Mouse (Mus musculus) heart, adult 18-20 months (tissue): Measurements from ENCODE around the gene Homer1. TPM values are rescaled to one million over a fixed set of nuclear protein-coding genes. Genes with fewer than 3 reads are reported as not detected.

Source experiments
- DNase-seq, 2 experiments: peaks; one replicate each; pipeline ENCODE4 v3.0.0; 2021 to 2022; ENCODE audit warnings: mixed read lengths in 1 of 2
- long read RNA-seq, 2 experiments: library from polyadenylated mRNA; stranded (forward); transcript quantifications; one replicate each; pipeline ENCODE4 v2.0.0; 2021
- total RNA-seq, 2 experiments: library from RNA; stranded (reverse); gene quantifications; 2 replicates each; pipeline ENCODE4 v1.2.3; 2021

Homer1 gene
- 10 to 100 TPM; 58.9 to 60.1 TPM for total RNA-seq
- long read RNA-seq, experiment 1, full-length matches to known transcripts, result 34 of 42 reads
- long read RNA-seq, experiment 1, partial matches to known transcripts, result 0 of 42 reads
- long read RNA-seq, experiment 1, other reads (novel, unspliced or antisense), result 8 of 42 reads
- long read RNA-seq, experiment 2, full-length matches to known transcripts, result 18 of 21 reads
- long read RNA-seq, experiment 2, partial matches to known transcripts, result 0 of 21 reads
- long read RNA-seq, experiment 2, other reads (novel, unspliced or antisense), result 3 of 21 reads

DNA sequence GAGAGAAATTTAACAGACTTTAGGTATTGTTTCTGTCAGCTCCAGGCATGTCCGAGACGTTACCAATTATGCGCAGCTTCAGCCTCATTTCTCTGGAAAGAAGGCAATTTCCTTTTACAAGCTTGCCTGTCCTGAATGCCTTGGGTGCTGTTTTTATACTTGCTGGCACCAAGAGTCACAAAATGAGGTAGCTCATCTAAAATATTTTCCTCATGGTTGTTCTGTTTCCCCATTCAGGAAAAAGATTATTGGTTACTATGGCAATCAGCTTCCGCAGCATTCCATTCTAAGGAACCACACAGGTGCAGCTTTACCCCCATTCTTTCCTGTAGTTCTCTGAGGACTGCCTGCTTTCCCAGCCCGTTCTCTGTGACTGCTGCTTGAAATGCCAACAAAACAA lies at the start of gene Homer1:
Gene Homer1, plus strand, starts transcription at position 320 of the 400 bp plus-strand sequence.
- DNase-seq, result no peak

DNA sequence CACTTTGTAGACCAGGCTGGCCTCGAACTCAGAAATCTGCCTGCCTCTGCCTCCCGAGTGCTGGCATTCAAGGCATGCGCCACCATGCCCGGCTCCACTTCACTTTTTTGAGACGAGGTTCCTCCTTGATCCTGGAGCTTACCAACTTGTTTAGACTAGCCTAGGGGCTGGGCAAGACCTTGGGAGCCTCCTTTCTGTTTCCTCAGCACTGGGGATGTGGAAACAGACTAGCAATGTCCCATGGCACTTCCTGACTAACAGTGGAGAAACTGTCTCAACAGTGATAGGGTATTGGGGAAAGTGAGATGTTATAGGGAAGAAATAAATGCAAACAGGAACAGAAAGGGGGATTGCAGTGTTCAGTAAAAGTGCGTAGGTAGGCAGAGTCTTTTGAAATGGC lies 47.7 kb upstream of the Homer1 start:
- DNase-seq, result no peak

DNA sequence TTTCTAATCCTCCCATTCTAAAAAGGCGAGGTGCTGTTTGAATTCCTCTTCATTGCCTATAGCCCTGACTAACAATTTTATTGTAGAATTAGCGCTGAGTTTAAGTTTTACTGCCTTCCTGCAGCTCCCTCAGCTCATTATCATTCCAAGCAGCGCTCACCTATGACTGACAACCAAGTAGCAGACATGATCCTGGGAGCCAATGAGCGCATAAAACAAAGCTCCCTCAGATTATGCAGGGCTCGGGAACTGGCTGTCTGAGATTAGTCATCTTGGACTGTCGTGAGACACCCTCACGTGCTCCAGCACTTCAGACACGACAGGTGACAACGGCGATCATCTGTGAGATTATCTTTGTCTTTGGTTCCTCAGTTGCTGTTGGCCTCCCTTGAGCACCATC lies 47.3 kb upstream of the Homer1 start:
- DNase-seq, result no peak

DNA sequence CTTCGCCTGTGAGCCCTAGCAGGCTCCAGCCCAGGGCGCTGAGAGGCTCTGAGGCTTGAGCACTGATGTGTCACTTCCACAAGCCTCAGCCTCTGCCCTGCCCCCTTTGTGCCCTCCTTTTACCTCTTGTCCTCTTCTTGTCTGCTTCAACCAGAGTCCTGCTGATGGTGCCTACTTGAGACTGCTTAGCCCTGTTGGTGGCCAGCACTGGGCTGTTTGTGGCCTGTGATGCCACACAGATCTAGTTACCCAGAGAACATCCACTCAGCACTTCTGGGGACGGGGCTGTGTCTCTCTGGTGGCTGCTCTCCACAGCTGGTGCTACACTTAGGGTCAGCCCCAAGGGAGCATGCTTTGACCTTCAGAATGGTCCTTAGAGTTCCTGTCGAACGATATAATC lies 46.5 kb upstream of the Homer1 start:
- DNase-seq, result no peak

DNA sequence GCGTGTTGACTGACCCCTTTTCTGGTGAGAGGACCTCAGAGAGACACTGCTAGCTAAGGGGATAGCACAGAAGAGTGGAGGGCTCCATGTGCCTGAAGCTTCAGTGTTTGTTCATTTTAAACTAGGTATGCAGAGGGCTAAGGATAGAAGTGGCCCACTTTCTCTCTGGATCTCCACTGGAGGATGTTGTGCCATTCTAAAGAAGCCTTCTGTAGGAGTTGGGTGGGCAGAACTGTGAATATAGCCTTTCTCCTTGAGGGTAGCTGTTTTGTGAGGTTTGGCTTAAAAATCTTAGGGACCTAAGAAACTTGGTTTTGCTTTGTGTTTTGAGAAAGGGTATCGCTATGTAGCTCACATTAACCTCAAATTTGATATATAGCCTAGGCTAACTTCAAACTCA lies 32.3 kb upstream of the Homer1 start:
- no peak for DNase-seq

DNA sequence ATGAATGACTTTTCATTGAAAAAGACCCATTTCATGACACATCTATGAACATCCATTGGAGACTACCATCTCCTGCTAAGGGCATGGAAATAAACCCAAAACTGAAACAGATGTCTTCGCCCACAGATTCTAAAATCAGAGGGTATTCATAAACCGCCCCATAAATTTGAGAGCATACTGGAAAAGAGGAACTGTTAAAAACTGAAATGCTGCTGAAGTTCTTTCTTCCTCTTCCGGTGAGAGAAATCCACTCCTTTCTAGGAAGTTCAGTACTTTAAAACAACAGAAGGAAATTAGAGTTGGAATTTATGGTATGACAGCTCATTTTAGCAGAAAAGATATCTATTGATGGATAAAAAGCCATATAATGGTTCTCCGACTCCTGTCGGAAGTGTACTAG lies 1.1 kb downstream of the Homer1 start:
- no peak for DNase-seq

DNA sequence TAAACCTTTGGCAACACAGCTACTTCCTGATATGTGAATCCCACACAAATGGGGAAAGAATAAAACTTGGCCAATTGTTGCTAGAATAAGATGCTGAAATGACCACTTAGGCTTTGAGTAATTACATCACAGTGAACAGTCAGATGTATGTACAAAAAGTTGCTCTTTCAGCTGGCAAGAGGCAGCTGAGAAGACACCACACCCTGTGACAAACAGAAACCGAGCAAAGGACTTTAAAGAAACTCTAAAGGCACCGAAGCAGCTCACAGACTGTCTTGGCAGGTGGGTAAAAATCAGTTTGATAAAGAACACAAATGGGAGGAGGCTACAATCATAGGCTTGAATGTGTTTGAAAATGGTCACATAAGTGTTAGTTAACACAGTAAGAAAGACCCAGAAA lies 1.6 kb downstream of the Homer1 start:
- no peak for DNase-seq

DNA sequence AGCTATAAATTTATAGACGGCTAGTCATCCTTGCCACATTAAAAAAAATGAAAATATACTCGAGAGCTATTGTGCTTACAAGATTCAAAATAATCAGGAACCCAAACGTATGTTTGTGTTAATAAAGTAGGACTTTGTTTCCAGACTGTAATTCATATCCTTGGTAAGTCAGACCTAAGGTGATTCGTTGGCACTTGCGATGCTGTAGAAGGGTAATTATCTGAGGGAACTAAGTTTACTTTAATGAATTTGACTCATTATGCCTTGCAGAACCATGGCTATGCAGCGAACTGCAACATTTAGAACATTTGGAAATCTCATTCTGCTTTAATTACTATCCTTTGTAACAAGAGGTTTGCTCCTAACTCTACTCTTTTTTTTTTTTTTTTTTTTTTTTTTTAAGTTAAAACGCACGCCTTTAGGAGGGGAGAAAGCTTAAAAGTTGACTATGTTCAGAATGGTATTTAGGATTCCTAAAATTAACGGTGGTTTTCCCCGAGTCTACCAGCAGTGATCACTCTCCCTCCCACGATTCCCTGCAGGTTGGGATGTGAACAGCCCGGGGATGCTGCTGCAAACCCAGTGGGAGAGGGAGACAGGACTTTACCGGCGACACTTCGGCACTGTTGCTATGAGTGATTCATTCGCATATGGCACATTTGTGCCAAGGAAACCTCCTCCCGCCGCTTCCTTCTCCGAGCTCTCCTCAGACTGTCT lies 3.6 kb downstream of the Homer1 start:
- DNase-seq, result no peak

DNA sequence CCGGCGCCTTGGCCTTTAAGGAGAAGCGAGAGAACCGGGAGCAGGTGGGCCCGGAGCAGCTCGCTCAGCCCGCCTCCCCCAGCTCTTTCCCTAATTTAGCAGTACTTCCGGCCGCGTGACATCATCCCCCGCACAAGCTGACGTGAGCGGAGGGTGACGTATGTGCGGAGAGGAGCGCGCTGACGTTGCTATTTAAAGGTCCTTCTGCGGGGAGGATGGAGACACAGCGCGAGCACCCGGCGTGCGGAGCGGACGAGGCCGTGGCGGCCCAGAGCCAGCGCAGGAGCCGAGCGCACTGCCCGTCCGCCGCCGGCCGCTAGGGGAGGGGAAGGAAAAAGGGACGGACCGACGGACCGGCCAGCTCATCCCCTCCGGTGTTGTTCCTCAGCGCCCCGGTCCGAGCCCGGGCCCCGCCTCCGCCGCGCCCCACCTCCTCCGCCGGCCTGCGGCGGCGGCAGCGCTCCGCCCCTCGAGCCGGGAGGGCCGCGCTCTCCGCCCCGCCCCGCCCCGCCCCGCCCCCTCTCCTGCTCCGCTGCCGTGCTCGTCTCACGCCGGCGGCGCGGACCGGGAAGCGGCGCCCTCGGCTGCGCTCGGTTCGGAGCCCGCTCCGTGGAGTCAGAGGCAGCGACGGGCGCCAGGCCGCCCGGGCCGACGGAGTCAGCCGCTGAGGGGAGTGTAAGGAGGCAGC lies 4.3 kb downstream of the Homer1 start:
- peak; percentile 97 to 98 for DNase-seq

DNA sequence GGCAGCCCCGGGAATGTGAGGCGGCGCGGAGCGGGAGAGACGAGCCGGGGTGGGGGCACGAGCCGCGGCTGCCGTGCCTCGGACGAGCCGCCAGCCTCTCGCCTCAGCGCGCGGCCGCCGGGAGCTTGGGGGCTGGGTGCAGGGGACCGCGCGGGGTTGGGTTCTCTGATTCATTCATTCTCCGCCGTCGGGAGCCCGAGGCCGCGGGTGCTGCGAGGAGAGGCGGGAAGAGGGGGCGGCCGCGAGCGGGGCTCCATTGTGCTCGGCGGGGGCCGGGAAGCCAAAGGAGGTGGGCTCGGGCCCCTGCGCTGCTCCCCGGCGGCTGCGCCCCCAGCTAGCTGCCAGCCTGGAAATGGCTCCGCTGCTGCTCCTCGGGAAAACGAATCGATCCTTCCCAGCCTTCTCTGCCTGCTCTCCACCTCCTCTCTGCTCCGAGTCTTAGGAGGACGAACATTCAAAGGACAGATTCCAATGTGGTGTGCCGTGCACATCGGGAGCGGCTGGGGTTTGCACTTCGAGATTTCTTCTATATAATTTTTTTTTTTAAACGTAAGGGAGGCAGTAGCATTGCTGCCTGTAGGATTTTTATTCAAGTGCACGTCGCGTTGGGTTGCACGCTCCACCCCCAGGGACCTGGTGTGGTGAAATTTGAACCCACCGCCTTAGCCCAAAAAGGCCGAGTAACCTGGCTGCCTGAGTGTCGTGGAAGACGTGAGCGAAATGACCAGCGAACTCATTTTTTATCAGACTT lies 5.0 kb downstream of the Homer1 start:
- DNase-seq, result peak; percentile 32 to 58

DNA sequence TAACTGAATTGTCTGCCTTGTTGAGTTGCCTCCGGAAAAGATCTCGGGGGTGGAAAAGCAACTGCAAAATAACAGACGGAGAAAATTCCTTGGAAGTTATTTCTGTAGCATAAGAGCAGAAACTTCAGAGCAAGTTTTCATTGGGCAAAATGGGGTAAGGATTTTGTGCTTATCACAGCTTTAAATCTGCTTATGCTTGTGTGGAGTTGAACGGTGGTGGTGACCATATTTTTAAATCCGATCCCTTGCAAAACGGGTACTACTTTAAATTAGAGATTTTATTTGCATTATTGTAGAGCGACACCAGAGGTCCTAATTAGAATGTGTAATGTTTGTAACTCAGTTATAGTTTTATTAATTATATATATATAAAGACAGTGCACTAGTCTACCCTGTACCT lies 5.7 kb downstream of the Homer1 start:
- no peak for DNase-seq

DNA sequence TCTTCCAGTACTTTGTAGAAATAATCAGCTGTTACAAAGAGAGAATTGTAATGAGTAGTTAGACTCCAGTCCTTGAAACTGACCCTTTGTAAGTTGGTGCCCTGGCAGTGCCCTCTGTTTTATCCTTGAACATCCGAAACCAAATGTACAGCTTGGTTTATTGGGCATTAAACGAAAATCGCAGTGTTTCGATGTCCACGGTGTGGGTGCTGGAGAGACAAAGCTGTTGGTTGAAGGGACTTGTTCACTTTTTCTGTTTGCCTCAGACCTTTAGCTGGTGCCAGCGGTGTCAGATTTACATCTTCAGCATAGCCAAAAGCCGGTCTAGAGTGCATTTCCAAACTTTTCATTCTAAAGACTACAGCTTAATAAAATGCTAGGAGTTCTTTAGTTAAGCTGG lies 6.2 kb downstream of the Homer1 start:
- peak in 1 of 2 experiments; percentile 50 for DNase-seq

DNA sequence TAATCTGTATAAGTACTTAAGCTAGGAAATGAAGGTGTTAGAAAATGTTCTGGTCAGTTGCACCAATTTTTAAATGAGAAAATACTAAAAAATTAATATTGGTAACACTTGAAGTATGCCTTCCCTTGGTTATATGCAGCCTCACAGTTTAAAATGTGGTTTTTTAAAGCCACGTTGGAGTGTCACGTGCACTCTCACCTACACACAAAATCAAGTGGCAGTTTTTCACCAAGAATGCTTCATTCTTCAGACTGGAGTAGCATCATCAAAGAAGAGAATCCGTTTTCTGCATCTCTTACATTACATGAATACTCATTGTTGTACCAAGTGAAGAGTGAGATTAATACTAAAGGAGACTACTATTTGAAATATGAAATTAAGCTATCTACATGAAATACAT lies 7.1 kb downstream of the Homer1 start:
- DNase-seq, result no peak

DNA sequence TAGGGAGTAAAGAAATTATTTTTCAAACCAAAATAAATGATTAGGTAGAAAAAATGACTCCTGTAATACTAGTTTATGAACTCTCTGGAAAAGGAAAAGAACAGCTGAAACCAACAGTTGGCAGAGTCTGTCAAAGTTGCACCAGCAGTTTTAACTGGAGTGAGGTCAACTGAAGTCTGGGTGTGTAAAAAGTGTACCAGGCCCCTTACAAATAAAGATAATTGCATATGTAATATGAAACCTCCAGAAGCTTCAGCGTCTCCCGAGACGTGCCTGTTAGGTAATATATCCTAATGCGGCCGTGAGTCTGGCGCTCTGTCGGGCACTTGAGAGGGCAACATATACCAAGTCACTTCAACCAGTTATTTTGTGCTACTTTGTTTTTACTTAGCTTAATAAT lies 8.3 kb downstream of the Homer1 start:
- peak in 1 of 2 experiments; percentile 30 for DNase-seq

DNA sequence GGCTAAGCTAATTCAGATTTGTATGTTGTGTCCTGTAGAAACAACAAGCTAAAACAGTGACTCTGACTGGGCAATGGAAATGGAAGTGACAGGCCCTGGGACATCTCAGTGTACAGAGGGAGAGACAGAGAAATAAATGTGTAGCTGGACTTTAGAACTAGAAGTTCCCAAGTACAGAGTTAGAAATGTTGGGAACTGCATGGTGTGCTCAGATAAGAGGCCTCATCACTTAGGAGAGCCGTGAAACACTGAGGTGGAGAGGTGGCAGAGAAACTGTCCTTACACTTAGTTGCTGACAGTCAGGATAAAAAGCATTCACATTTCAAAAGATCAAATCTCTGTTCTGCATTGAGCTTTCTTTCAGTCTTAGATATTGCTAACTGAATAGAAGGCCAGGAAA lies 9.9 kb downstream of the Homer1 start:
- DNase-seq, result peak; percentile 27 to 34

DNA sequence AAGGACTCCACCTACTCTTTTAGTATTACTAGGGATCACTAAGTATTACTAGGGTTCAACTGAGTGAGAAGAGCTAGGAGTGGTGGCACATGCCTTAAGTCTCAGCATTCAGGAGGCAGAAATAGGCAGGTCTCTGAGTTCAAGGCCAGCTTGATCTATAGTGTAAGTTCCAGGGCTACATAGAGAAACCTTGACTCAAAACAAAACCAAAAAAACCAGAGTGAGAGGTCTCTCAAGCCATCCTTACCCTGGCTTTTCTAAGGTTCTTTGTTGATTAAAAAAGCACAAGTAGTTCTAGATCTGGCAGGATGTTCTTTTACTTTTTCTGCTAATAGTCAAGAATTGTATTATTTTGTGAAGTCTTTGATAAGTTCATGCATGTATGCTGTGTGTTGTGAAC lies 13.1 kb downstream of the Homer1 start:
- DNase-seq, result no peak

DNA sequence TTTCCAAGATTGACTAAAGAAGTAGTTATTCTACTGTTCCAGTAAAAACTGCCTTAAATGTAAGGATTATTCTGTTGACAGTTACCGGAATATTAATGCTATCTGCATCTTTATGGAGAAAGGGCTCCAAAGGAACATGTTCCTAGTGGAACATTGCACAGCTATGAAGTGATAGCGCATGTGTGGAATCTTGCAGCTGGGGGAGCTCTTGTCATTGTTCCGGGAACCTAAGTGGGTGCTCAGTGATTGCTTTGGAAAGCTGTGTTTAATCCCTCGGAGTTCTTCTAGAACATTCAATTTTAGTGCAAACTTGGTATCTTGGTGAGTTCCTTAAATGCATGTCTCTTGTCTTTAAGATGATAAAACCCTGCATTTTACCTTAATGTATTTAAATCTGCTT lies 14.9 kb downstream of the Homer1 start:
- DNase-seq, result peak; percentile 27 to 40

DNA sequence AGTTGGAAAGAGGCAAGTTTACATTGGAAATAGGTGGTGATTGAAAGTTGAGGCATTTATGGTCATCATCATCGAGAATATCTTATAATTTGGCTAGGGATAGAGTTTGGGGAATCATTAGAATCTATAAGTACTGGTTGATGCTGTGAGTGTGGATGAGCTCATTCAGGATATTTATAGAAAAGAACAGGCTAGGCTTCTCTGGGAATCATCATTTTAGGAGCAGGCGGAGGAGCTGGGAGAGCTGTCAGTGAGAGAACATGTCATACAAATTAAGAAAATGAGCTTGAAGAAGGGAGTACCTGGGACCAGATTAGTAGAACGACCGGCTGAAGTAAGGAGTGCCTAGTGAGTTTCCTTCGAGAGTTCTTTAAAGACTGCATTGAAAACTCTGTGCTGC lies 20.7 kb downstream of the Homer1 start:
- DNase-seq, result no peak

DNA sequence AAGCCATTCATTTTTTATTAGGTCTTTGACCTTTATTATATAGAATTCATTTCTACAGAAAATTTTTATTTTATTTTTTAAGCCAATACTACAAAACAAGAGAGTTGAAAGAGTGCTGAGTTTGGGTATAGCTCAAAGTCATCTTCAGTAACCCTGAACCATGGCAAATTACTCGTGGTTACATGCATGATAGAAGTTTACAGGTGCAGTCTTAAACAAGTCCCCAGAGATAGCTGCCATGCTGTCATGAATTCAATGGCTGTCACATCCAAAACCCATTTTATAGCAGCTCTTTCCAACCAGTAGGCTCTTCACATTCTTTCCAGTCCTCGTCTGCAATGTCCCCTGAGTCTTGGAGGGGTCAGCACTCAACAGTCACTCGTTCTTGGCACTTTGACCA lies 26.9 kb downstream of the Homer1 start:
- no peak for DNase-seq

DNA sequence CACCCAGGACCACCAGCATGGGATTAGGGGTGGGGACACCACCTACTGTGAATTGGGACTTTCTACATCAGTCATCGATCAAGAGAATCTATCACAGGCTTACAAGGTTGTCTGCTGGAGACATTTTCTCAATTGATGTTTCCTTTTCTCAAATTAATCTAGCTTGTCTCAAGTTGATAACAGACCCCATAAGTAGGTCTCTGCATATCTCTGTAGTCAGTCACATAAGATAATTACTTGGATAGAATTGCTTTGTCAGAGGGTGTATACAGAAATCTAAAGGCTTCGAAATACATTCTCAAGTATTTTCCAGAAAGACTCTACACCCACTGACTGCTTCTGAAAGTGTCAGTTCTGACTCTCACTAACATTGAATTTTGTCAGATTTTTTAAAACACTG lies 32.3 kb downstream of the Homer1 start:
- DNase-seq, result no peak

DNA sequence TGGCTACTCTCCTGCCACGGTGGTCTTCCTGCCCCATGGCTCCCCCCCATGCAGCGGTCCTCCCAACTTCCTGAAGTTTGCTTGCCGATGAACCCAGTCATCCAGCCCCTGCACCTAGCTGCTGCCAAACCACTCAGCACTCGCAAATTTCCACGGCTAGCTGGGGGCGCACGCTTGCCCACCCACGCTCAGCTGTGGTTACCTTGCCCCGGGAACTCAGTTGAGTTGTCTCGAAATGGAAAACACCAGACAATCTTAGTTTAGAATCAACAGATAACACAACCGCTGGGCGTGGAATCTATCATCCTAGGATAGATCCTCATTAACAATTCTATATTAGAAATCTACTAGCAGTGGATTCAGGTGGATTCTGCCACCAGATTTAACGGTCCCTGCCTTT lies 33.1 kb downstream of the Homer1 start:
- no peak for DNase-seq

DNA sequence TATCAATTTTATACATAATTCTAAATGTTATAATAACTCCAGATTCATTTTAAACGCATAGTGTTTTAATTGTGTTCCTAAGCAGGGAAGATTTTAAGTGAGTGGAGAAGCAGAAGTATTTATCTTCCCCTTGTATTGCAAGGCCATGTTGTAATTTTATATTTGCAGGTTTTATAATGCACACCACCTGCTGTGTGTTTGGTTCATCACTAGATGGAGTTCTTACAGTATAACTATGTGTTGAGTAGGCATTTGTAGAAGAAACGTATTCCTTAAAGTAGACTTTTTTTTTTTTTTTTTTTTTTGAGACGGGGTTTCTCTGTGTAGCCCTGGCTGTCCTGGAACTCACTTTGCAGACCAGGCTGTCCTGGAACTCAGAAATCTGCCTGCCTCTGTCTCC lies 35.9 kb downstream of the Homer1 start:
- no peak for DNase-seq

DNA sequence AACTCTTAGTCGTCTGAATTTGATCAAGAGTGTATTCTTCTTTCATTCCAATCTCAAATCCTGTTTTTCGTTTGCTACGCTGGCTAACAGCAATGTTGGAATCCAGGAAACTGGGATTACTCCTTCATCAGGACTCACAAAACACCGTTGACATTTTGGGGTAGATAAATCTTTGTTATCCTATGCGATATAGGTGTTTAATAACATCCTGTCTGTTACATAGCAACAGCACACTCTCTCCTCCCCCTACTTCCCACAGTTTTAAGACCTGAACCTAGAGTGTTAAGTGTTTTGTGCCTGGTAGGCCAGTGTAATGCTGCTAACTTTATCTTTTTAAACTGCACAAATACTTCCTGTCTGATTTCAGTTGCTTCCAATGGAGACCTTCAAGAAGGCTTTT lies 39.0 kb downstream of the Homer1 start:
- DNase-seq, result no peak
